Mouse (Mus musculus): ENCODE results near the gene Brd7.

DNA sequence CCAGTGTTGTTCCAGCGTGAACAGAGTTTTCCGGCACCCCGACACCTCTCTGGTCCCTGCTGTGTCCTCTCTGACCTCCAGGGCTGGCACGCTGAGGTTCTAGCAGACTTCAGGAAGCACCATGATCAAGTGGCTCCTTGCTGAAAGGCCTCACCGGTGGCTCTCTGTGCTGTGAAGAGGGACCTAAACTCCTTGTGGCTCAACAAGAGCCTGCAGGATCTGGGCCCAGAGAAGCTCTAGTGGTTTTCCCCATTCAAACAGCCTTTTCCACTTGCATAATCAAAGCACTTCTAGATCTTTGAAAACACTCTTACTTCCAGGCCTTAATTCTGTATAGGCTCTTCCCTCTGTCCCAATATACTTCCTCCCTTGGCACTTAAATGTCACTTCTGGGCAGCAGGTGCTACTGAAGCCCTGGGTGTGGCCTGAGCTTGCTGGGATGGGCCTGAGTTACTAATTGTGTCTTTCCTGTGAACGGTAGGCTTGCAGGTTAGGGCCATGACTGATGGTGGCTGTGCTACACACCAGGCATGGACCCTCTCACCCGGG is 26.8 kb upstream of the Brd7 start:
- TF ChIP-seq CTCF (conservative IDR thresholded peaks at IDR 0.05; ENCODE audit: low read length) (no peak), NANOG (IDR thresholded peaks at IDR 0.05; ENCODE audit: borderline replicate concordance, low read length) (no peak), POU5F1 (IDR thresholded peaks at IDR 0.05; ENCODE audit: borderline replicate concordance, low read length) (no peak)
